Mouse (Mus musculus) MEL (cell line): ENCODE measurements at regions not wholly inside any gene's neighbourhood (a gene's known extent, or its start where the extent isn't known, plus 50 kb on each side); places are given as distances from the start of the nearest gene placed in this dataset.

Experiments used
- CTCF ChIP-seq, 3 experiments: IDR thresholded peaks in 2 of 3; conservative IDR thresholded peaks in 1 of 3; 2 replicates each; pipeline ENCODE4 v1.5.1; 2011 to 2012; ENCODE audit warnings: low read length in 3 of 3, low read depth in 2 of 3, mild to moderate bottlenecking in 2 of 3, improper control_type of control experiment in 1 of 3, inconsistent platforms in 1 of 3, mixed read lengths in 1 of 3, moderate library complexity in 1 of 3; ENCODE audit not compliant: control insufficient read depth in 1 of 3, insufficient read depth in 1 of 3, poor library complexity in 1 of 3, severe bottlenecking in 1 of 3
- GATA1 ChIP-seq: IDR thresholded peaks from 2 replicates; pipeline ENCODE4 v1.6.1; 2011; ENCODE audit warnings: low read depth, low read length, improper control_type of control experiment
- POLR2A ChIP-seq, 2 experiments: IDR thresholded peaks; 2 replicates each; pipeline ENCODE4 v1.6.1; 2011 to 2012; ENCODE audit warnings: low read length in 2 of 2, mild to moderate bottlenecking in 2 of 2, control low read depth in 1 of 2, improper control_type of control experiment in 1 of 2, low read depth in 1 of 2, moderate library complexity in 1 of 2; ENCODE audit not compliant: control insufficient read depth in 1 of 2, insufficient read depth in 1 of 2, poor library complexity in 1 of 2
- USF1 ChIP-seq: IDR thresholded peaks from 2 replicates; pipeline ENCODE4 v1.6.1; 2014; ENCODE audit warnings: low read depth, mild to moderate bottlenecking, inconsistent platforms, low read length, improper control_type of control experiment, moderate library complexity
- ZKSCAN1 ChIP-seq: IDR thresholded peaks from 2 replicates; pipeline ENCODE4 v1.6.1; 2012; ENCODE audit warnings: low read depth, mild to moderate bottlenecking, inconsistent platforms, low read length, improper control_type of control experiment, moderate library complexity

DNA sequence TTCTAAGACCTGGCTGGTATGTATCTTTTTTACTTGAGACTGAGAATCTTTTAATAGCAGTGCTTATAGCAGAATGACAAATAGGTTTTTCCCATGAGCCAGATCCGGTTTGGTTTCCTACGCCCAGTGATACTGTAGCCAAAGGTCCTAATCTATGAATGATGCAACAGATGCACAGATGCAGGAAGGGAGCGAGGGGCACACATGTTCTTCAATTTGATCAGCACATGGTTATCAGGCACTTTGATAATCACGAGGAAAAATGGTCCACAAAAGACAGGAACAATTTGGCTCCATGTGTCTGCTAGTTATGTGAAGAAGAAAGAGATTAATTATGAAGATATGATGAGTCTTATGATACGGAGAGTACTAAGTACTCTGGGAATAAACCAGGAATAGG, 160.3 kb downstream of the Tmx1 start:
- TF ChIP-seq CTCF (IDR thresholded peaks at IDR 0.05 in 2 of 3, conservative IDR thresholded peaks at IDR 0.05 in 1 of 3; ENCODE audit: control insufficient read depth in 1 of 3, insufficient read depth in 1 of 3, low read depth in 2 of 3, low read length in 3 of 3, poor library complexity in 1 of 3, severe bottlenecking in 1 of 3) (no peak), ZKSCAN1 (no peak), USF1 (no peak), POLR2A (IDR thresholded peaks at IDR 0.05; ENCODE audit: control insufficient read depth in 1 of 2, insufficient read depth in 1 of 2, low read depth in 1 of 2, low read length in 2 of 2, poor library complexity in 1 of 2) (no peak), GATA1 (no peak)
